Mouse (Mus musculus) left cerebral cortex, adult 8-10 months (tissue): Measurements from ENCODE around the gene Atf1. TPM values are rescaled to one million over a fixed set of nuclear protein-coding genes. Genes with fewer than 3 reads are reported as not detected.
A peak's percentile ranks its signal among the peaks of the same experiment; 100 is the strongest.

Source experiments
- DNase-seq, 2 experiments: peaks; one replicate each; pipeline ENCODE4 v3.0.0; 2022; ENCODE audit warnings: low spot score in 2 of 2
- total RNA-seq, 4 experiments: library from RNA; stranded (reverse); gene quantifications; 2 replicates each; pipeline ENCODE4 v1.2.4; 2022

Atf1 gene
- total RNA-seq, 4 experiments from 2014 or later: 20.6 to 27.1 (median 26.2) TPM

GRCm38 (mm10) chr15:100215092-100215491 is 12.5 kb upstream of the Atf1 start:
- DNase-seq: no peak

GRCm38 (mm10) chr15:100216173-100216572 is 11.4 kb upstream of the Atf1 start:
- no peak for DNase-seq

- DNase-seq: no peak
Measured at GRCm38 (mm10) chr15:100218018-100218417, 9.6 kb upstream of the Atf1 start.

GRCm38 (mm10) chr15:100219396-100219795 is 8.2 kb upstream of the Atf1 start:
- no peak for DNase-seq

GRCm38 (mm10) chr15:100220916-100221315 is 6.7 kb upstream of the Atf1 start:
- no peak for DNase-seq

GRCm38 (mm10) chr15:100225381-100225780 is 2.2 kb upstream of the Atf1 start:
- DNase-seq: no peak

GRCm38 (mm10) chr15:100225891-100226290 is 1.7 kb upstream of the Atf1 start:
- no peak for DNase-seq

GRCm38 (mm10) chr15:100227031-100227662 is 472 bp upstream of the Atf1 start:
- no peak for DNase-seq

- DNase-seq: no peak
Measured at GRCm38 (mm10) chr15:100228535-100229336, 1.1 kb downstream of the Atf1 start.

GRCm38 (mm10) chr15:100230655-100231054 is 3.0 kb downstream of the Atf1 start:
- DNase-seq: no peak

- DNase-seq: no peak
Measured at GRCm38 (mm10) chr15:100231616-100232525, 4.3 kb downstream of the Atf1 start.

- peak in 1 of 2 experiments; percentile 57 for DNase-seq
Measured at GRCm38 (mm10) chr15:100235208-100235965, 7.8 kb downstream of the Atf1 start.

- DNase-seq: no peak
Measured at GRCm38 (mm10) chr15:100236952-100237351, 9.3 kb downstream of the Atf1 start.

- DNase-seq: no peak
Measured at GRCm38 (mm10) chr15:100241780-100242179, 14.2 kb downstream of the Atf1 start.

GRCm38 (mm10) chr15:100245951-100246350 is 18.3 kb downstream of the Atf1 start:
- DNase-seq: no peak

GRCm38 (mm10) chr15:100247296-100247695 is 19.7 kb downstream of the Atf1 start:
- DNase-seq: no peak

GRCm38 (mm10) chr15:100248665-100249433 is 21.2 kb downstream of the Atf1 start:
- DNase-seq: no peak

- peak in 1 of 2 experiments; percentile 36 for DNase-seq
Measured at GRCm38 (mm10) chr15:100251153-100251780, 23.6 kb downstream of the Atf1 start.

GRCm38 (mm10) chr15:100256386-100256785 is 28.8 kb downstream of the Atf1 start:
- no peak for DNase-seq

- no peak for DNase-seq
Measured at GRCm38 (mm10) chr15:100257305-100257704, 29.7 kb downstream of the Atf1 start.
